8 mouse cellular contexts compared by ENCODE assay signal in genomic region chr19:6399285-6400095, GRCm38 (mm10). TPM values are rescaled to one million over a fixed set of nuclear protein-coding genes. Genes with fewer than 3 reads are reported as not detected.
A peak's percentile ranks its signal among the peaks of the same experiment; 100 is the strongest.
DNase-seq lines count a peak whose midpoint lies in the region; ATAC-seq lines count a peak whose summit lies in the region.

Rasgrp2 (plus strand) TSS chr19:6399340.

- peak within 1 kb of the TSS; percentile 65 for H3K4me3 ChIP-seq in hindbrain, embryonic 15.5 days

- H3K9ac ChIP-seq in hindbrain, embryonic 15.5 days: peak within 1 kb of the TSS; percentile 52

- peak; percentile 69 for DNase-seq in cerebellum, adult 9-11 months
- DNase-seq in cerebellum, adult 9-10 months: no peak
- DNase-seq in adrenal gland, postnatal 10 days: peak; percentile 66
- DNase-seq in gastrocnemius, adult 8-10 months (ENCODE audit: low spot score in 2 of 2): peak; percentile 60 to 61
- no peak for DNase-seq in left cerebral cortex, postnatal 36 days (ENCODE audit: low spot score in 2 of 2)
- peak; percentile 85 for DNase-seq in splenic B cell, adult 2 months (ENCODE audit: low read depth, low spot score)

- H3K36me3 ChIP-seq in hindbrain, embryonic 15.5 days: no peaks in the 10 kb centered on the region
- peaks cover 14% of the 10 kb centered on the region for H3K36me3 ChIP-seq in splenic B cell, adult 2 months (ENCODE audit: control insufficient read depth, insufficient read depth, low read length, poor library complexity, severe bottlenecking)

- peak; percentile 24 for ATAC-seq in hindbrain, embryonic 15.5 days (ENCODE audit: low FRiP score, low read depth)
- ATAC-seq in megakaryocyte-erythroid progenitor cell, adult 5-6 weeks (replicated peaks; ENCODE audit: low FRiP score, low TSS enrichment, poor library complexity, severe bottlenecking): no peak

- peak within 1 kb of the TSS; percentile 82 for H3K27ac ChIP-seq in hindbrain, embryonic 15.5 days (replicated peaks)

- WGBS in hindbrain, embryonic 15.5 days: under 1% methylated on average over 62 of the region's 87 CpGs

- peaks cover 12% of the 10 kb centered on the region; the same call in 1 of the 2 replicates for H3K27me3 ChIP-seq in hindbrain, embryonic 15.5 days
- H3K27me3 ChIP-seq in splenic B cell, adult 2 months (ENCODE audit: control insufficient read depth, insufficient read depth, low read length, poor library complexity, severe bottlenecking): no peaks in the 10 kb centered on the region

- H3K4me1 ChIP-seq in hindbrain, embryonic 15.5 days (replicated peaks): peaks cover 45% of the 10 kb centered on the region

- no peaks in the 10 kb centered on the region for H3K9me3 ChIP-seq in hindbrain, embryonic 15.5 days

- intact Hi-C loops in left cerebral cortex, postnatal 36 days (cut with DNase I): no loop called here

- H3K4me2 ChIP-seq in hindbrain, embryonic 15.5 days: peak within 1 kb of the TSS; percentile 99

RNA-seq across cellular contexts. Expression of gene Rasgrp2, which starts in this region (rescaled TPM):
- total RNA-seq in adrenal gland, postnatal 10 days (2021): 10 to 100 TPM; 53.2 to 54.9 TPM
- 10 to 100 TPM in 2 of 4 experiments, 1 to 10 TPM in 2; 7.4 to 19.6 (median 11.1) TPM for total RNA-seq in gastrocnemius, adult 8-10 months (2022)
- 140 and 148 TPM in 2 replicates for polyA plus RNA-seq in hindbrain, embryonic 15.5 days (2015; fragmentation: Nextera tagmentation; extraction: Ambion mirVana)
- 10 to 100 TPM; 47.5 to 72.6 TPM for total RNA-seq in left cerebral cortex, postnatal 36 days (2021)
- total RNA-seq in megakaryocyte-erythroid progenitor cell, adult 5-6 weeks (2014; fragmentation: Nextera tagmentation): 41.2 and 64.6 TPM in 2 replicates
- 21.6 and 32.0 TPM in 2 replicates for total RNA-seq in megakaryocyte-erythroid progenitor cell, adult 5-6 weeks (2017)

Comparison
In these comparisons a context has a peak if more than half of its experiments do, and no peak if none do; other contexts are left out.
1. DNase-seq: peak in cerebellum, adult 9-11 months (single experiment), adrenal gland, postnatal 10 days (single experiment), gastrocnemius, adult 8-10 months (2 of 2) and splenic B cell, adult 2 months (single experiment); none in cerebellum, adult 9-10 months (single experiment) and left cerebral cortex, postnatal 36 days (0 of 2).